Mouse (Mus musculus): ENCODE measurements around the gene Kif14.

GRCm38 (mm10) chr1:136566386-136566785 lies 100.2 kb downstream of the Kif14 start:
- no peak for TF ChIP-seq CTCF (IDR thresholded peaks at IDR 0.05; ENCODE audit: borderline replicate concordance, insufficient read depth, low read length)
- no peak for TF ChIP-seq POLR2A (IDR thresholded peaks at IDR 0.05; ENCODE audit: low read depth, low read length)
